Mouse (Mus musculus) cortical plate, adult 2 months (tissue): ENCODE data around the gene Arv1.

Experiments
- CTCF ChIP-seq: fragments of 200-500 bp; IDR thresholded peaks from 2 replicates; pipeline ENCODE4 v1.5.1; 2011; ENCODE audit warnings: mild to moderate bottlenecking, control low read depth, low read length; ENCODE audit not compliant: insufficient read depth; ENCODE audit errors: extremely low read depth
- POLR2A ChIP-seq: fragments of 200-500 bp; IDR thresholded peaks from 2 replicates; pipeline ENCODE4 v1.6.1; 2011; ENCODE audit warnings: mild to moderate bottlenecking, low read length, control low read depth; ENCODE audit not compliant: insufficient read depth; ENCODE audit errors: extremely low read depth

DNA sequence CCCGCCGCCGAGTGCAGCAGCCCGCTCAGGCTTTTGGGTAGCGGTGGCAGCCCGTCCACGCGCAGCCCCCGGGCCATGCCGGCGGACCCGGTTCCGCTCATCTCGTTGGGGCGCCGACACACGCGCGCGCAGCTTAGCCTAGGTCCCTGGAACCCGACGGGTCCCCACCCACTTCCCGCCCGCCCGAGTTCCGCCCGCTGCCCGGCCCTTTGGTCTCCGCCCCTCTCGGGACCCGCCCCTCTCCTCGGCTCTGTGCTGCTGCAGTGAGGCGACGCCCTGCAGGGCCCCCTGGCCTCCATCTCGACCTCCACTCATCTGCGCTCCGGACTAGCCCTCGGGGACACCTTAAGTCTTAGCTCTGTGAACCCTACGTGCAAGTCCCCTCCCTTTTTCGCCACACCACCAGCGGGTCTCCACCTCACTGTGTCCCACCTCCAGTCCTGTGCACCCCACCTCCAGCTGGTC lies 29.8 kb downstream of the Arv1 start, which contains the start of gene Fam89a:
- TF ChIP-seq POLR2A: no peak
- TF ChIP-seq CTCF: no peak
